Mouse (Mus musculus) common myeloid progenitor, adult 5-6 weeks (primary cell): ENCODE measurements at regions not wholly inside any gene's neighbourhood (a gene's known extent, or its start where the extent isn't known, plus 50 kb on each side); places are given as distances from the start of the nearest gene placed in this dataset.

Experiments used
- ATAC-seq: replicated peaks from 2 replicates; pipeline ENCODE4 v1.8.0; 2016; ENCODE audit warnings: low read depth, mild to moderate bottlenecking, moderate TSS enrichment, inconsistent platforms; ENCODE audit not compliant: poor library complexity, severe bottlenecking

DNA sequence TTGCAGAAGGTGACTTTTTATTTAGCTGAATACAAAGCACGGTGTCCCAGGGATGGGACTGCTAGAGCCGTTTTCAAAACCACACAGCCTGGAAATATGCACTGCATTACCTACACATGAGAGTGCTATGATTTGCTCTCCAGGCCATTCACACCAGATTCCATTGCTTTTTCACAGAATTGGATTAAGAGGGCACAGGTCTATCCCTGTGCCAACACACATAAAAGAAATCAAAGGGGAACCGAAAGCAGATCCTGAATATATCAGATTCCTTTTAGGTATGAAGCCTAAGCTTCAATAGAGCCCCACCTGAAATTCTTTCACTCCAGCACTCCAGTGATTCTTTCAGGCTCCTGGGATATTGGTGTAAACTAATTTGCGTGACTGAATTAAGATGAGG, 606.2 kb upstream of the Crim1 start:
- ATAC-seq: no peak

DNA sequence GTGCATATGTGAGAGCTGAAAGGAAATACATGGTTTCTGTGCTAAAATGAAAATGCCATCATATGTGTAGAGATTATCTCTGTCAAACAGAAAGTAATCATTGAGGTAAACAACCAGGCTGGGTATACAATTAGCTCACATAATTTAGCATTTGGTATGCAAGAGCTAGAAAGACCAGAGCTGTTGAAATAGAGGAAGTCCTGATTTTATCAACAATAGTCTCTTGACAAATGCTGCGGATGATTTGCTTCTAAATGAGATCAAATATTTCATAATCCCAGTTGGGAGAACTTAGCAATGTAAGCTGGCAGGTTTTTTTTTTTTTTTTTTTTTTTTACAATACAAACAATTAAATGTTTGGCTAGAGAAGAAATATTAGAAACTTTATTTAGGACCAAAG, 603.6 kb upstream of the Crim1 start:
- no peak for ATAC-seq

DNA sequence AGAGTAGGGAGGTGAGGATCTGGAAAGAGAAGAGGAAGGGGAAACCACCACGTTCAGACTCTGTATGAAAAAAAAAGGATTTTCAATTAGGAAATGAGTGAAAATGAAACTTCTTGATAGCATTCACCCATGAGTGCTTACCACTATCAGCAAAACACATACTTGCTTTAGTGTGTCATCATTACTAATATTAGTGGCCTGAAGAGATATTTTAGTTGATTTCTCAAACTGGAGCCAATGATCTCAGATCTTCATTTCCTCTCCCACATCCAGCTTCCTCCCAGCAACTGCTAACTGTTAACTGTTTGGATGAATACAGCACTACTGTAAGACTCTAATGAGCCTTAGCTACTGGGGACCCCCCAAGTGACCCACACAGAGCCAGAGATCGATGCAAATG, 576.6 kb upstream of the Crim1 start:
- no peak for ATAC-seq

DNA sequence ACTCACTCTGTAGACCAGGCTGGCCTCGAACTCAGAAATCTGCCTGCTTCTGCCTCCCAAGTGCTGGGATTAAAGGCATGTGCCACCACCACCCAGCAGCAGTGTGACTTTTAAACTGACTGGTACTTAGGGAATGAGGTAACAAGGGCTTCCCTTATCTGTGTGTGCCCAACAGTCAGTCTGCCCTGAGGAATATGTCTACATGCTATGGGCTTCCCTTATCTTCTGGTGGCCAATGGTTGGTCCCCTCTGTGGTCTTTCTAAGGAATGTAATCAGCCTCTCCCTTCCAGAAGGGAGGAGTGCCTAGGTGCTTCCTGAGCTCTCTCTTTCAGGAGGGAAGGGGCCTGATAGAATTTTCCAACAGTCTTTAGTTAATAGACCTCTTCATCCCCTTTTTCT, 575.9 kb upstream of the Crim1 start:
- ATAC-seq: no peak

DNA sequence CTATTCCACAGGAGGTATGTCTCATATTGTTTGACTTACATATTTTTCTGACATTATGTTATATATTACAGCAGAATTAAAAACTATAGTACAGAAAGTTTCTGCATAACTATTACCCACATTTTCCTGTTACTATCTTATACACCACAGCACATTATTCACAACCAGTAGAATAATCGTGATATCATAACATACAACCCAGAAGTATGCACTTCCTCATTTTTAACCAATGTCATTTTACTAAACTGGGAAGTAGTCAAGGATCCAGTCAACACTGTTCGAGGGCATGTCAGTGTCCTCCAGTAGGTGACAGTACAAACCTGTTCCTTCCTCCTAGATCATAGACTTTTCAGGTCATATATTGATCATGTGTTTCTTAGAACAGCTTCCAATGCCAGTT, 557.7 kb upstream of the Crim1 start:
- peak; percentile 77 for ATAC-seq

DNA sequence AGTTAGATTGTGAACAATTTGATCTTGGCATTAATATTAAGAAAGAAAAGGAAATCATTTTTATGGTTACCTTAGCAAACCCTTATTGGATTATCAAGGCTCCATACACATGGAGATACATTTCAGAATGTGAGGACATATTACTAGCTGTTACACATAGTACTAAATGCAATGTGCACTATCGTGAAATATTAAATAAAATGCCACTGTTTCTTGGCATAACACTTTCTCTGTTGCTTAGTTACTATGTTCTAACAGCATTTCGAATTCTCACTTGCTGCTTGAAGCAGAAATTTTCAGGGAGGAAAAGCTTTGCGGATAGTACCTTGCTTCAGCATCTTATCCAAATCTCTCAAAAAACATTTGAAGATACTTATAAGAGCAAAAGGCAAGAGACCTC, 551.1 kb upstream of the Crim1 start:
- no peak for ATAC-seq

DNA sequence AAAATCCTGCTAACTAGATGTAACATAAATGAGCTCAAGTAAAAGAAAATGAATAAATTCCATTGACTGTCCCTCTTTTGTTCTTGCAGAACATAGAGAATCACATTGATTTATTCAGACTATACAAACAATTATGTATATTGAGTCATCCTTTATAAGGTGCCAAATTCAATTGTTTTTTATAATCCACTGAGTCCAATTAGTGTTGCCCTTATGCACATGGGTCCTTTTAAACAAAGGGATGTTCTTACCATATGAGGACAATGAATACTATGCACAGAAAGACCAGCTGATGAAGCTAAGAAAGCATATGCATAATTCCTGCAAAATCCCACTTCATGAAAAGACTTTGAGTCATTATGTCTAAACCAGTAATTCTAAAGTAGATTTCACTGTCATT, 548.2 kb upstream of the Crim1 start:
- ATAC-seq: no peak
